Mouse (Mus musculus): ENCODE results near the gene Gtf2a2.

Gene Gtf2a2

DNA sequence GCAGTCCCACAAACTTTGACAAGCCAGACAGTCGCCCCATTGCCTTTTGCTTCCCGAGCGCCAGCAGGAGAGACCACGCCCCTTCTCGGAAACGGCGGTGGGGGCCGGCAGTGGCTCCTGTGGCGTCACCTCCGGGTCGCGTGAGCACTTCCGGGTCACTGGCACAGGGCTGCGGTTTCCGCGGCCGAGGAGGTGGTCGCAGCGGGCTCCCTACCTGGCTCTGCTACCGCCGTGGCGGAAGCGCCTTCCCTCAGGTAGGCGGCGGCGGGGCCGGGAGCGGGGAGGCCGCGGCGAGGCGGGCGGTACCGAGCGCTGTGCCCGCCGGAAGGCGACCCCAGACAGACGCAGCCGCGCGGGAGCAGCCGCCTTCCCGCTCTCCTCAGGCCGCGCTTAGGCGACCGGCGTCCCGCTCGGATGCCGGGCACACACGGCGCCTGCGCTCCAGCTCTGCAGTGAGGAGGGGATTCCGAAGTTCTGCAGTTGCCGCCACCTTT lies at the start of gene Gtf2a2:
TSS of gene Gtf2a2 (plus strand) at position 143 of the 494 bp plus-strand sequence.
- peak; percentile 86 for DNase-seq (ENCODE audit: low spot score)

GRCm38 (mm10) chr9:69964370-69964769 lies 48.0 kb upstream of the Gtf2a2 start:
- no peak for DNase-seq (ENCODE audit: low spot score)

DNA sequence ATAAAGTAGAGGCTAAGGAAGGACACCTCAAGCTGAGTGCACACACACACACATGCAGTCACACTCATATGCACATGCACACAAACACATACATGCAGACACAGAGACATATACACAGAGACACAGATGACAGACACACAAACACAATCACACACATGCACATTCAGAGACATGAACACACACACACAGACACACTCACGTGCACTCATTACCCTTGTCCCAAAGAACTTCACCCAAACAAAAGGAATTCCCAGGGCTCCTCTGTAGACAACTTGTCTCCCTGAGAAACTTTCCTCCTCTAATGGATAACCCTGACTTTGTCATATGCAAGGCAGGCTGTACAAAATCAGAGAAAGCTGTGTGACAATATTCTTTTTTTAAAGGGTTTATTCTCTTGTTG lies 26.8 kb upstream of the Gtf2a2 start:
- DNase-seq (ENCODE audit: low spot score), result no peak

GRCm38 (mm10) chr9:69986063-69986462 lies 26.3 kb upstream of the Gtf2a2 start:
- DNase-seq (ENCODE audit: low spot score), result no peak

DNA sequence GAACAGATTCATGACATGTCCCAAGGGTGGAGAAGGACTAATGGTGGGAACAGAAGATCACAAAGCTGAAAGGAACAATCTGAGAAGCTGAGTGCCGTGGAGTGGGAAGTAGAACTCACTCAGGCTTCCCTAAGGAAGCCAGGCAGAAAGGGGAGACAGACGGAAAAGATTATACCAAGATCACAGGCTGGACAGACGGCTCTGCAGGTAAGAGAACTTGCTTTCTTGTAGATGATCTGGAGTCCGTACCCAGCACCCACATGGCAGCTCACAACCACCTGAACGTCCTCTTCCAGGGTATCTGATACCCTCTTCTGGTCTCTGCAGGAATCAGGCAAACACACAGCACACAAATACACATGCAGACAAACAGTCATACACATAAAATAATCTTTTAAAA lies 25.8 kb upstream of the Gtf2a2 start:
- no peak for DNase-seq (ENCODE audit: low spot score)

- DNase-seq (ENCODE audit: low spot score), result peak; percentile 19
Measured at GRCm38 (mm10) chr9:69987579-69987978, 24.8 kb upstream of the Gtf2a2 start.

DNA sequence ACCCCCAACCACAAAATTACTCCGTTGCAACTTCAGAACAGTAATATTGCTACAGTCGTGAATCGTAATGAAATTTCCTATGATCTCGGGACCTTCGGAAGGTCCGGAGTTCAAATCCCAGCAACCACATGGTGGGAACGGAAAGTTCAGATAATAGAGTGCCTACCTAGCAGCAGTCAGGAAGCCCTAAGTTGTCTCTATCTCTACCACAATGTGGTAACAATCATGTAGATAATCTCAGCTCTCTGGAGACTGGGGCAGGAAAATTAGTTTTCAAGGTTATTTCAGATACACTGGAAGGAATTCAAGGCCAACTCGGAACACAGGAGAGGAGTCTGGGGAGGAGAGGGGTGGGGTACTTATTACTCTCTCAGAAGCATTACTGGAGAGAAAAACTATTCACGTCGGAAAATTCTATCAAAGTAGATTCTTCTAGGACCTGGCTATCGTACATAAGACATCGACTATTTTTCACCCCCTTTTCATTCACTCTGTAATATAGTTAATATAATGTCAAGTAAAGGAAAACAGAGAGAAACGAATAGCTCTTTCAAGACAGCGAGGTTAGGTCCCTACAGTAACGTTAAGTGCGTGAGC lies 23.5 kb upstream of the Gtf2a2 start:
- no peak for DNase-seq (ENCODE audit: low spot score)

GRCm38 (mm10) chr9:69989303-69990121 lies 22.8 kb upstream of the Gtf2a2 start, which contains the start of gene Bnip2:
Bnip2 (plus strand) TSS chr9:69989466.
- DNase-seq (ENCODE audit: low spot score), result peak; percentile 88

DNA sequence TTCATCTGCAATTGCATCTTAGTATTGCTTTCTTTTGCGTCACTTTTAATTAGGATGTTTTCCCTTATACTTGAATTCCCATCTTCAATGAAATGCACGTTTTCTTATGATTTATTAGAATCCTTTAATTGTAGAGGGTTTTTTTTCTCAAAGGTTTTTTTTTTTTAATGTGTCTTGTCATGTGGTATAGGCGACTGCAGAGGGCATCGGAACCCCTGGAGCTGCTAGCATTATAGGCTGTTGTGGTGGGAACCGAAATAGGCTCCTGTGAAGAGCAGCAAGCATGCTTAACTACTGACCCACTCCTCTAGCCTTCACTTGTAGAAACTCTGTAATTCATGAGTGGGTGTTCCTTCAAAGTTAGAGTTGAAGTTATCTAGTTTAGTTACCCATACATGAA lies 22.0 kb upstream of the Gtf2a2 start:
- no peak for DNase-seq (ENCODE audit: low spot score)

- DNase-seq (ENCODE audit: low spot score), result no peak
Measured at GRCm38 (mm10) chr9:69992841-69993277, 19.5 kb upstream of the Gtf2a2 start.

- DNase-seq (ENCODE audit: low spot score), result no peak
Measured at GRCm38 (mm10) chr9:69993479-69993878, 18.9 kb upstream of the Gtf2a2 start.

DNA sequence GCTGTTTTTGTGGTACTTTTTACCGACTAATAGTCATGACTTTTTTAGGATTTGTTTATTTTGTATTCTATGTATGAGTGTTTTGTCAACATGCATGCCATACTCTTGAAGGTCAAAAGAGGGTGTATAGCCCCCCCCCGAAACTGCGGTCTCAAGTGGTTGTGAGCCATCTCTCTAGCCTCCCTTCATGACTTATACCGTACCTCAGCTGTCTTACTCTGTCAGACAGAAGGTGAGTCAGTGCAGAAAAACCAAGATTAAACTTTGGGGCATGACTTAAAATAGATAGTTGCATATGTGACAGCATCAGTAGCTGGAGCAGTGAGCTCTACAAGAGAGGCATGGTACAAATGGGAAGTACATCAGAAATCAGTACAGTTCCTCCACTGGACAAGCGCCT lies 17.8 kb upstream of the Gtf2a2 start:
- DNase-seq (ENCODE audit: low spot score), result no peak

DNA sequence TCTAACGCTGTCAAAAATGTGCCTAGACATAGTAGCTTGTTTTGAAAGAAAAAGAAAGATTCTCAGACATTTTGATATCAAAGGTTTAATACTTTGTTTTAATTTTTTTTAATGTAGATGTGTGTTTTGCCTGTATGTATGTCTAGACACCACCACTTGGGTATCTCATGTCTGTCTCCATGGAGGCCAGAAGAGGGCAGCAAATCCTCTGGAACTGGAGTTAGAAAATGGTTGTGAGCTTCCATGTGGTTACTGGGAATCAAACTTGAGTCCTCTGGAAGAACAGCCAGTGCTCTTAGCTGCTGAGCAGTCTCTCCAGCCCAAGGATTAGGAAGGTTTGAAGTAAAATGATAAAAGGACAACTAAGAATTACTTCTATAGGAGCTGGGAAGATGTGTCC lies 13.0 kb upstream of the Gtf2a2 start:
- DNase-seq (ENCODE audit: low spot score), result no peak

DNA sequence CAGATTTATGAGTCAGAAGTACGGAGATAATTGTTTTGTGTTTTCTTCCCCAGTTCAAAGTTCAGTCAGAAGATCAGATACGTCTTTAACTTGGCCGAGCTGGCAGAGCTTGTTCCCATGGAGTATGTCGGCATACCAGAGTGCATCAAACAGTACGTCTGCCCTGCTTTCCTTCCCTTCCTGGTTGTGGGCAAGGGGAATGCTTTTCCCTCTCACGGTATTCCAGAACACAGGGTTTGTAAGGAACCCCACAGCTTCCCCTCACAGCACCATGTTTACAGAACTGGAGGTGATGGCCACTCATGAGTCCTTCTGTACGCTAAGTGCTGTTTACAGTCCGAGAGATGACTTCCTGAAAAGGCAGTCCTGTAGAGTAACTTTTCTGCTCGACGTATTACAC lies 8.8 kb upstream of the Gtf2a2 start:
- no peak for DNase-seq (ENCODE audit: low spot score)

- DNase-seq (ENCODE audit: low spot score), result no peak
Measured at GRCm38 (mm10) chr9:70006984-70007383, 5.4 kb upstream of the Gtf2a2 start.

DNA sequence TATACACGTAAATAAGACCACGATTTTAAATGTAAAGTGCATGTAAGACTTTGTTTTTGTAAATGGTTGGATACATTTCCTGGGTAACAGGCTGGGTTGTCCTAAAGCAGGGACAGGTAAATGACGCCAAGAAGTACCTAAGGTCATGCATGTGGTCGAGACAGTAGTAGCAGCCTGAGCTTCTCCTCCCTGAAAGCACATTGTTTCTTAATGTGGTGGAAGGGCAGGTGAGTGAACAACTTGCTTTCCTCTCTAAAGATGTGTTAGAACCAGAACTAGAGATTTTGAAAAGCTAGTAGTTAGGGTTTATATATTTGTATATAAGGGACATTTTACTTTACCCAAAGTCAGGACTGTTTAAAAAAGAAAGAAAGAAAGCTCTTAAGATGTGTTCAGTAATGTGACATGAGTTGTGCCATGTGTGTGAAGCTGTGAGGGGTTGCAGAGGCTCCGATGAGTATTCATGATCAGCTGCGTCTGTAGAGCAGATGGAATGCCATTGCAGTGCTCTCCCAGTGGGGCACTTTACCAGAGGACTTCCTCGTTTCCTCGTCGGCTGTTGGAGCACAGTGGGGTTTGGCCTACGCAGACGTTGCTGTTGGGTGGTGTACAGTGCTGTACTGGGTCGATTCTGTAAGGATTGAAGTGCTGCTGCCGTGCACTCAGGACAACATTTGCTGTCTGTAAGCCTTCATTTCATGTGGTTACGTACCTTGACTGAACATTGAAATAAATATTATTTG lies 4.7 kb upstream of the Gtf2a2 start:
- DNase-seq (ENCODE audit: low spot score), result no peak

GRCm38 (mm10) chr9:70009754-70010304 lies 2.5 kb upstream of the Gtf2a2 start:
- DNase-seq (ENCODE audit: low spot score), result no peak

DNA sequence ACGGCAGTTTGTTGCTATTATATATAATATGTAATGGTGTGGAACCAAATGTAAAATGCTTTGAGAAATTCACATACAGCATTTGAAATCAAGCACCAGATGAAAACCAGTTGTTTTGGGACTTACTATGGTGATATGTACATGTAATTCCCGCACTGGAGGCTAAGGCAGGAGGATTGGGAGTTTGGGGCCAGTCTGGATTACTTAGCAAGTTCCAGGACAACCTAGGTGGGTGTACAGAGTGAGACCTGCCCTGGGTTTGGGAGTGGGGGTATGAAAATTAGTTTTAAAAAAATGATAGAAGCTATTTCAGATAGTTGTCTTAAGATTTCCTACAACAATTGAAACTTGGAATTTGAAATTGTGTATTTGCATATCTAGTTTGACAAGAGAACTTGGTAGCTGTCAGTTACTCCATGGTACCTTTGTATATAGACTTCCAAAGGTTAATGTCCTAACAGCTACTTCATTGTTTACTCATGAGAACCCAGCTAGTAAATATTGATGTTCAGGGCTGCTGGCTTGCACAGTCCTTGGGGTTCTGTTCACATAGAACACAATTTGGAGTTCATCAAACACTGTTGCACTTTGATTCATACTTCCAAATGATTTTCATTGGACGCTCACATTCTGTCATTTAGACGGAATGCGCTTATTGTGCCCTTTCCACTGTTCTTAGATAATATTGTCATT lies 1.4 kb upstream of the Gtf2a2 start:
- DNase-seq (ENCODE audit: low spot score), result no peak

GRCm38 (mm10) chr9:70011537-70012407 lies 578 bp upstream of the Gtf2a2 start:
- DNase-seq (ENCODE audit: low spot score), result no peak

- DNase-seq (ENCODE audit: low spot score), result no peak
Measured at GRCm38 (mm10) chr9:70015632-70016031, 3.3 kb downstream of the Gtf2a2 start.

GRCm38 (mm10) chr9:70018879-70019278 lies 6.5 kb downstream of the Gtf2a2 start:
- no peak for DNase-seq (ENCODE audit: low spot score)

Data from spleen, adult 12 weeks (tissue).